Mouse (Mus musculus): ENCODE measurements around the gene Adrb1. TPM values are rescaled to one million over a fixed set of nuclear protein-coding genes. Genes with fewer than 3 reads are reported as not detected.

The Adrb1 gene
- total RNA-seq, 2 experiments from 2014 or later: 20.5 to 23.9 TPM

Other genes starting within 250 kb of the Adrb1 start
- gene Dclre1a, start 174.0 kb upstream of the Adrb1 start, total RNA-seq (2021): 1 to 10 TPM; 6.6 to 7.3 TPM
- gene Nhlrc2, start 173.9 kb upstream of the Adrb1 start, total RNA-seq (2021): 10 to 100 TPM; 12.7 to 13.3 TPM
- 10 to 100 TPM; 51.0 to 51.4 TPM for gene Ccdc186, start 100.0 kb downstream of the Adrb1 start, total RNA-seq (2021)
- gene Tdrd1, start 104.0 kb downstream of the Adrb1 start, total RNA-seq (2021): under 1 TPM; 0.37 to 0.71 TPM
- under 1 TPM in 1 of 2 experiments, not detected in 1; 0.13 TPM for gene Vwa2, start 152.1 kb downstream of the Adrb1 start, total RNA-seq (2021)